Mouse (Mus musculus): ENCODE data around the gene Hist1h2bb. TPM values are rescaled to one million over a fixed set of nuclear protein-coding genes. Genes with fewer than 3 reads are reported as not detected.
"Not testable (repeated sequence)": the region's sequence is repeated elsewhere in the genome, so short reads cannot be mapped to it uniquely, and the experiment has no call there.

Gene Hist1h2bb
- total RNA-seq (2018; cell fraction: chromatin; rRNA removed): 10 to 100 TPM in 5 of 26 experiments, 1 to 10 TPM in 14, not detected in 7; 3.5 to 24.2 (median 7.1) TPM
- 10 to 100 TPM in 24 of 26 experiments, 1 to 10 TPM in 2; 7.7 to 70.0 (median 21.1) TPM for total RNA-seq (2018; cell fraction: cytosol; rRNA removed)
- total RNA-seq (2018; cell fraction: nucleus; rRNA removed): 10 to 100 TPM in 5 of 26 experiments, 1 to 10 TPM in 17, not detected in 4; 2.2 to 42.4 (median 7.3) TPM
- not detected in 3 replicates for polyA plus RNA-seq (2018)

GRCm38 (mm10) chr13:23746201-23747080, at the start of gene Hist1h2bb:
Hist1h2bb (plus strand) TSS chr13:23746734.
- WGBS (ENCODE audit: missing documents): under 1% methylated on average over 30 of the region's 58 CpGs

DNA sequence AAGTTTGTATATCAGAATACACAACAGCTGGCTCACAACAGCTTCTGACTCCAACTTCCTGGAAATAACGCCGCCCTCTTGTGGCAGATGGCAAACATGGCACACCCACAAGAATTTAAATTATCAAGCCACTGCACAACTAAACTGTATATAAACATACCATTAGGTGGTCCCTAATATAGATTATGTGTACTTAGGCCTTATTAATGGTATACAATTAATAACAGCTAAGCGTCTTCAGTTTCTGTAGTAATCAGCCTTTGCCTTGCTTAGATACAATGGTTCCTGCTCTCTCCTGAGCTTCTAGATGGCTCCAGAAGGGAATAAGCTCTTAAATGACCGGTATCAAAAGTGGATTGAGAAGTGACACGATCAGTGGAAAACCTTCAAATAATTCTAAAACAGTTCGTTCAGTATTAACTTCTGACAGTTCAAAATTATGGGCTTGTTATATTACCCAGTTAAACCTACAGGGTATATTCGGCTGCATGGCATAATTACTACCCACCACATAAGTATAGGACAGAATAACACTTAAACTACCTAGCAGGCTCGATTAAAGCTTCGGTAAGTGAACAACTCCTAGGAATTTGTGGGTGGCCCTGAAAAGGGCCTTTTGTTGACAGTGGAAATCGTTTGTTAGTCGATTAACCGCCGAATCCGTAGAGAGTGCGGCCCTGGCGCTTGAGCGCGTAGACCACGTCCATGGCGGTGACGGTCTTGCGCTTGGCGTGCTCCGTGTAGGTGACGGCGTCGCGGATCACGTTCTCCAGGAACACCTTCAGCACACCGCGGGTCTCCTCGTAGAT, 48.8 kb upstream of the Hist1h2bb start:
- Histone ChIP-seq H3K27ac (peak overlapping the region; percentile 41), H3K4me3 (ENCODE audit: inconsistent target) (peak overlapping the region; percentile 12; the same call in 1 of the 2 replicates)
- under 1% methylated on average over 13 of the region's 32 CpGs for WGBS (ENCODE audit: missing documents)

More at GRCm38 (mm10) chr13:23746201-23747080, at the start of gene Hist1h2bb:
- not testable (repeated sequence) for H3K79me2 ChIP-seq (ENCODE audit: inconsistent target); H3K36me3 ChIP-seq (ENCODE audit: inconsistent target)
- H3K4me3 ChIP-seq (ENCODE audit: inconsistent target): peak within 1 kb of the TSS; percentile 15; the same call in 1 of the 2 replicates
- H3K27ac ChIP-seq: peak within 1 kb of the TSS; percentile 93

DNA sequence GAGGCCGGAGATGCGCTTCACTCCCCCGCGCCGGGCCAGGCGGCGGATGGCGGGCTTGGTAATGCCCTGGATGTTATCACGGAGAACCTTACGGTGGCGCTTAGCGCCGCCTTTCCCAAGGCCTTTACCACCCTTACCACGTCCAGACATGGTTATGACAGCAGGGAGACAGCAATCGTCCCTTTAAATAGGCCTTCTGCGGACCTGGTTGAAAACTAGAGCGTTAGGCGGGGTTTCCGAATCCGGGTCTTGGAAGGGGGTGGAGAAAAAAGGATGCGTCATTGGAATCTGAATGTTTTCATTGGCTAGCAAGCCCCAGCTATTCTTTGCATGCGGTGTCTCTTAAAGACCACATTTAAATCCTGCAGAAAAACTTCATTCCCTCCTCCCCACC, 48.2 kb upstream of the Hist1h2bb start, which contains the start of gene Hist1h4c:
Gene Hist1h4c (minus strand): TSS at position 155 of the 394 bp plus-strand sequence.
- WGBS (ENCODE audit: missing documents): 0% methylated on average over 14 of the region's 22 CpGs
- H3K27ac ChIP-seq: peak within 1 kb of the TSS; percentile 41
- no peaks in the 10 kb centered on the region for H3K36me3 ChIP-seq (ENCODE audit: inconsistent target)
- H3K79me2 ChIP-seq (ENCODE audit: inconsistent target): no peaks in the 10 kb centered on the region
- peak within 1 kb of the TSS; percentile 12; the same call in 1 of the 2 replicates for H3K4me3 ChIP-seq (ENCODE audit: inconsistent target)

More for the DNA sequence above, 48.8 kb upstream of the Hist1h2bb start:
- H3K79me2 ChIP-seq (ENCODE audit: inconsistent target): no peaks in the 10 kb centered on the region
- H3K36me3 ChIP-seq (ENCODE audit: inconsistent target): no peaks in the 10 kb centered on the region

GRCm38 (mm10) chr13:23698996-23699395, 47.5 kb upstream of the Hist1h2bb start:
- H3K27ac ChIP-seq: peak overlapping the region; percentile 32

DNA sequence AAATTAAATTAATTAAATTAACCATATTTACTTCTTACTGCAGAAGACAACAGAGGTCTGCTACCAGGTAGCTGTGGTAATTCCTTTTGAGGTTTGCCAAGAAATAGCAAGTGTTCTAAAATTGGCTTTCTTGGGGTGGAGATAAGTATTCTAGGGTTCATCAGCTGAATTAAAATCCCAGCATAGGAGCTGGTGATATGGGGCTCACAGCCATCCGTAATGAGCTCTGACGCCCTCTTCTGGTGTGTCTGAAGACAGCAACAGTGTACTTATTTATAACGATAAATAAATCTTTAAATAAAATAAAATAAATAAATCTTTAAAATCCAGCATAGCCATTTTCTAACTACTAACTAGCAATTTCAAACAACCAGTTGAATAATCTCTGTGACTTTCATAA, 46.8 kb upstream of the Hist1h2bb start:
- Histone ChIP-seq H3K79me2 (ENCODE audit: inconsistent target) (no peaks in the 10 kb centered on the region), H3K36me3 (ENCODE audit: inconsistent target) (0 out of 2 replicates have a peak, but pooled peaks cover 5% of the 10 kb centered on the region), H3K4me3 (ENCODE audit: inconsistent target) (no peak overlapping the region), H3K27ac (no peak overlapping the region)
- 70% methylated on average over 3 of the region's 3 CpGs for WGBS (ENCODE audit: missing documents)

More at GRCm38 (mm10) chr13:23698996-23699395, 47.5 kb upstream of the Hist1h2bb start:
- 0 out of 2 replicates have a peak, but pooled peaks cover under 1% of the 10 kb centered on the region for H3K36me3 ChIP-seq (ENCODE audit: inconsistent target)
- H3K4me3 ChIP-seq (ENCODE audit: inconsistent target): no peak overlapping the region
- WGBS (ENCODE audit: missing documents): 84% methylated on average over 6 of the region's 6 CpGs
- H3K79me2 ChIP-seq (ENCODE audit: inconsistent target): no peaks in the 10 kb centered on the region

DNA sequence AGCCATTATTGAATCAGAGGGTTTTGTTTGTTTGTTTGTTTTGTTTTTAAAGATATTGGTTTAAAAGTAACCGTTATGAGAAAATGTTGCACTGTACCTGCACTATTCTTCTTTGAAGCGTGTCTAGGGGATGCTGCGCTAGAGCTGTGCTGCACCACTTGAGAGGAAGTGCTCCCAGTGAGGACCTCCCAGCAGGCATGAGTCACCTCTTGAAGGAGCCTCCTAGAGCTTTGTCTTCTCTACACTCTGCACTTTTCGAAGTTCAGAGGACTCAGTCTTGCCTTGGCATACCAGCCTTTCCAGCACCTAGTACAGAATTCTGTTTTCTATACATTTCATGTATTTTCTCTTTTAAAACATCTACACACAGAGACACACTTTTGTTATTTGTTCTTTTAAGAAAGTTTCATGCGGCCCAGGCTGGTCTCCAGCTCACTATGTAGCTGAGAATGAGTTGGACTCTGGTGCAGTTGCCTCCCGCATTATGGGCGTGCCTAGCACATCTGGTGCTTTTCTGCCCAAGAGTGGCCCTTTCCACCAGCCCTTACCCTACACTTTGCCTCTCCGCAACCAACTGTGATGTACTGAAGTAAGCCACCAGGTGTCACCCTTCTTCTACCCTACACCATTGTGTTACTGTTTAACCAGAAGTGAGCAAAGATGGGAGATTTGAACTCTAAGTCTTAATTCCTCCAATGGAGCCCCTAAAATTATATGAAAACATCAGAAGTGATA, 45.6 kb upstream of the Hist1h2bb start:
- H3K27ac ChIP-seq: peak overlapping the region; percentile 55

GRCm38 (mm10) chr13:23702220-23702619, 44.3 kb upstream of the Hist1h2bb start:
- 0 out of 2 replicates have a peak, but pooled peaks cover 5% of the 10 kb centered on the region for H3K36me3 ChIP-seq (ENCODE audit: inconsistent target)
- no peaks in the 10 kb centered on the region for H3K79me2 ChIP-seq (ENCODE audit: inconsistent target)
- 54% methylated on average over 3 of the region's 4 CpGs for WGBS (ENCODE audit: missing documents)
- peak overlapping the region; percentile 38 for H3K27ac ChIP-seq
- no peak overlapping the region for H3K4me3 ChIP-seq (ENCODE audit: inconsistent target)

More for the DNA sequence above, 45.6 kb upstream of the Hist1h2bb start:
- H3K36me3 ChIP-seq (ENCODE audit: inconsistent target): 0 out of 2 replicates have a peak, but pooled peaks cover 5% of the 10 kb centered on the region
- no peaks in the 10 kb centered on the region for H3K79me2 ChIP-seq (ENCODE audit: inconsistent target)
- WGBS (ENCODE audit: missing documents): 1% methylated on average over 8 of the region's 8 CpGs
- no peak overlapping the region for H3K4me3 ChIP-seq (ENCODE audit: inconsistent target)

DNA sequence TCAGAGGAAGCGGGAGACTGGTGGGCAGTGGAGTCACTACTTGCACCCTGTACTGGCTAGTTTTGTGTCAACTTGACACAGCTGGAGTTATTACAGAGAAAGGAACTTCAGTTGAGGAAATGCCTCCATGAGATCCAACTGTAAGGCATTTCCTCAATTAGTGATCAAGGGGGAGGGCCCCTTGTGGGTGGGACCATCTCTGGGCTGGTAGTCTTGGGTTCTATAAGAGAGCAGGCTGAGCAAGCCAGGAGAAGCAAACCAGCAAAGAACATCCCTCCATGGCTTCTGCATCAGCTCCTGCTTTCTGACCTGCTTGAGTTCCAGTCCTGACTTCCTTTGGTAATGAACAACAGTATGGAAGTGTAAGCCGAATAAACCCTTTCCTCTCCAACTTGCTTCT, 43.7 kb upstream of the Hist1h2bb start:
- H3K36me3 ChIP-seq (ENCODE audit: inconsistent target); H3K4me3 ChIP-seq (ENCODE audit: inconsistent target); H3K79me2 ChIP-seq (ENCODE audit: inconsistent target): not testable (repeated sequence)
- H3K27ac ChIP-seq: peak overlapping the region; percentile 38; the same call in 1 of the 2 replicates
- WGBS (ENCODE audit: missing documents): 29% methylated on average over 1 of the region's 2 CpGs

DNA sequence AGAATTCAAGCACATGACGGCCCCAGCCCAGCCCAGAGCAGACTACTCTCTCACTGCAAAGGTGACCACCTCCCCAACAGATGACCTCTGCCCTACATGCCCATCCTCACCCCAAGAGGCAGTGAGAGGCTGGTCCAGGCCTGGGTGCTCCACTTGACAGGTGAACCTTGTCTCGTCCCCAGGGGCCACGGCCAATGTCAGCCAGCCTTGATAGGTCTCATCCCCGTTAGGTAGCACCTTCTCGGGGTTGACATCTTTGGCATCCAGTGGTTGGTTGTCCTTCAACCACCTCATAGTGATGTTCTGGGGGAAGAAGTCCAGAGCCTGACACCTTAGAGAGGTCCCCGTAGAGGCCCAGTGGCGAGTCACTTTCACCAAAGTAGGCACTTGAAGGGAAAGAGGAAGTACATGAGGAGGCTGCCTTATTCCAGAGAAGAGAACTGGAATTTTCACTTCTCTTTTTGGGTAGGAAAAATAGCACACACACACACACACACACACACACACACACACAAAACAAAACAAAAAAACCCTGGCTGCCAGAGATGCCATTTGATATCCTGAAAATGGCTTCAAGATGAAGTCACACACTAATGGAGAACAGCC, 40.7 kb upstream of the Hist1h2bb start:
- Histone ChIP-seq H3K36me3 (ENCODE audit: inconsistent target) (peaks cover 15% of the 10 kb centered on the region; the same call in 1 of the 2 replicates), H3K27ac (peak overlapping the region; percentile 45), H3K4me3 (ENCODE audit: inconsistent target) (no peak overlapping the region), H3K79me2 (ENCODE audit: inconsistent target) (peaks cover 5% of the 10 kb centered on the region; the same call in 1 of the 2 replicates)
- WGBS (ENCODE audit: missing documents): 60% methylated on average over 7 of the region's 7 CpGs

GRCm38 (mm10) chr13:23706771-23707170, 39.8 kb upstream of the Hist1h2bb start:
- H3K4me3 ChIP-seq (ENCODE audit: inconsistent target): no peak overlapping the region
- H3K36me3 ChIP-seq (ENCODE audit: inconsistent target): peaks cover 15% of the 10 kb centered on the region; the same call in 1 of the 2 replicates
- WGBS (ENCODE audit: missing documents): 96% methylated on average over 12 of the region's 12 CpGs
- peak overlapping the region; percentile 45 for H3K27ac ChIP-seq
- peaks cover 5% of the 10 kb centered on the region; the same call in 1 of the 2 replicates for H3K79me2 ChIP-seq (ENCODE audit: inconsistent target)

GRCm38 (mm10) chr13:23708041-23708440, 38.5 kb upstream of the Hist1h2bb start:
- no peak overlapping the region for H3K4me3 ChIP-seq (ENCODE audit: inconsistent target)
- no peak overlapping the region for H3K27ac ChIP-seq
- WGBS (ENCODE audit: missing documents): 78% methylated on average over 4 of the region's 4 CpGs

DNA sequence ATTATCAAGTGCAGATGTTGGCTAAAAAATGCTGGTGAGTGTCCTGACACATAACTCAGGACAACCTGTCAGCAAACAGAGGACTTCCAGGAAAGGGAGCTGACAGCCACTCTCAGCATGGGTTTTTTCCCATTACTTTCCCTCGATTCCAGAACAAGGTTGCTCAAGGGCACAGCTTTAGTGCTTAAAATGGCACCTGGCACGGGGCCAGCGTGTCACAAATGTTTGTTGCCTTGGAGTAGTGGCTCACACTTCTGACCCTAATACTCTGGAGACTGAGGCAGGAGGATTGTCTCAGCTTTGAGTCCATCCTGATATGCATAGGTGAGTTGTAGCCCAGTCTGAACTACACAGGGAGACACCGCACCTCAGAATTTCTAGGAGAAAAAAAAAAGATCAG, 37.9 kb upstream of the Hist1h2bb start:
- Histone ChIP-seq H3K36me3 (ENCODE audit: inconsistent target) (peaks cover 15% of the 10 kb centered on the region; the same call in 1 of the 2 replicates), H3K27ac (no peak overlapping the region), H3K4me3 (ENCODE audit: inconsistent target) (no peak overlapping the region), H3K79me2 (ENCODE audit: inconsistent target) (peaks cover 5% of the 10 kb centered on the region; the same call in 1 of the 2 replicates)
- WGBS (ENCODE audit: missing documents): 92% methylated on average over 3 of the region's 4 CpGs

More at GRCm38 (mm10) chr13:23708041-23708440, 38.5 kb upstream of the Hist1h2bb start:
- peaks cover 5% of the 10 kb centered on the region; the same call in 1 of the 2 replicates for H3K79me2 ChIP-seq (ENCODE audit: inconsistent target)
- peaks cover 15% of the 10 kb centered on the region; the same call in 1 of the 2 replicates for H3K36me3 ChIP-seq (ENCODE audit: inconsistent target)

Measured in macrophage (primary cell).